Mouse (Mus musculus): Measurements from ENCODE around the gene Hspb2.

Hspb2 gene

DNA sequence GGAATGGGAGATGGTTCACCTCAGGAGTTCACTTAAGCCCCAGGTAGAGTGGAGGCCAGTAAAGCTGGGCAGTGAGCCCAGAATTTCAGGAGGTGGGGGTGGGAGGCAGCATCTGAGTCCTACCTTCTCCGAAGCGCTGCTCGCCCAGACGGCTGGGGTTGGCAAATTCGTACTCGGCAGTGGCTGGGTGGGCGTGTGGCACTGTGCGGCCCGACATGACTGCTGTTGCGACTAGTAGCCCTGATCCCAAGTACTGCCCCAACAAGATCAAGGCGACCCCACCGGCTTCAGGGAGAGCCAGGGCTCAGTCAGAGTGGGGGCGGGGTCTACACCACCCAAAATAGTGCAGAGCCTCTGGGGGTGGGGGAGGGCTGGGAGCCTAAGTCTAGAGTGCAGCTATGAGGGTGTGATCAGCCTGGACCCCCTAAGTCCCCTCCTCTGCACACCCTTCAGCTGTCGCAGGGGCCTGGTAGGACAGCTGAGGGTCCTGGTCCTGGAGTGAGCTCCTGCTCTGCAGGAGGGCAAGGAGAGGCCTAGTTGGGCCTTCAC is at the start of gene Hspb2:
Gene Hspb2 (minus strand): TSS at position 301 of the 549 bp plus-strand sequence.
- DNase-seq (ENCODE audit: low spot score): no peak

DNA sequence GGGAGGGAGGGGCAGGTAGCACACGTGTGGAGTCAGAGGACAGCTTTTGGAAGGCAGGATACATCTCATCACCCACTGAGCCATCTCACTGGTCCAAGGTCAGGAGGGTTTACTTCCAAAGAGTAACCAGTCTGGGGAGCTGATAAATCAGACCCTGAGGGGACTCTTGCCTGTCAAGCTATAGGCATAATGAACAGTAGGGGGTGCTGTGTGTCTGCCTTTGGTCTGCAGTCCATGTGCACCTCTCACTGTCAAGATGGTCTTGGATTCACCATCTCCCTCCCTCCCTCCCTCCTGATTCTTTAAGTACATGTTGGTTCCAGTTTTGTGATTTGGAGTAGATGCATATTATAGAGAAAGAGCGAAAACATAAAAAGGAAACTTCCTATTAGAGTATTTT is 48.8 kb upstream of the Hspb2 start:
- DNase-seq (ENCODE audit: low spot score): peak; percentile 40

DNA sequence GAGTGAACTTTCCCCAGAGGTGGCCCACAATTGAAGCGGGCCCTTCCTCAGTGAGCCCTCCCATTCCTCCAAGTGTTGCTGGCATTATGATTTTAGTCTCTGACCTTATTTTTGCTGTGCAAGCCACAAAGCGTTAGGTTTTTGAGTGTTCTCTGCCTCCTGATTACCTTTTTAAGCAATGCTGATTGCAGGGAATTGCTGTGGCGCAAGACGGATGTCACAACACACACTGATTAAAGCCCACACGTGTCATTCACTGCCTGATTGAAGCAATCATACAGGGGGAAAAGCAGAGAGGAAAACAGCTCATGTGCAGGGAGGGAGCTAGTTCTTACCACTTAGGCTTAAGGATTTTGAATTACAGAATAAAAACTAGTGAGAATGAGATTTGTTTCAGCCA is 46.2 kb upstream of the Hspb2 start:
- no peak for DNase-seq (ENCODE audit: low spot score)

DNA sequence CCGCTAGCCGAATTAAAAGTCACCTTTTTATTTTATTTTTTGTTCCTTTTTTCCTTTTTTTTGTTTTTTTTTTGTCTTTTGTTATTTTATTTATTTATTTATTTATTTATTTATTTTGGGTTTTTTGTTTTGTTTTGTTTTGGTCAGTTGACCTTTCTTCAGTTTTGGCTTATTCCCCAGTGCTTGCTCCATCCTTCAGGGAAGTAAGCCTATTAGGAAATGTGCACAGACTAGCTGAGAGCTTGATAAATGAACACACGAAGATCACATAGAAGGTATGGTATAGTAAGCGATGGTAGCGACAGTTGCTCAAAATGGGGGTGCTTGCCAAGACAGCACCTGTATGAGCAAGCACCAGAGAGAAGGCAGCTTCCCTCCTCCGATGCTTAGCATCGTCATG is 45.5 kb upstream of the Hspb2 start:
- DNase-seq (ENCODE audit: low spot score): no peak

DNA sequence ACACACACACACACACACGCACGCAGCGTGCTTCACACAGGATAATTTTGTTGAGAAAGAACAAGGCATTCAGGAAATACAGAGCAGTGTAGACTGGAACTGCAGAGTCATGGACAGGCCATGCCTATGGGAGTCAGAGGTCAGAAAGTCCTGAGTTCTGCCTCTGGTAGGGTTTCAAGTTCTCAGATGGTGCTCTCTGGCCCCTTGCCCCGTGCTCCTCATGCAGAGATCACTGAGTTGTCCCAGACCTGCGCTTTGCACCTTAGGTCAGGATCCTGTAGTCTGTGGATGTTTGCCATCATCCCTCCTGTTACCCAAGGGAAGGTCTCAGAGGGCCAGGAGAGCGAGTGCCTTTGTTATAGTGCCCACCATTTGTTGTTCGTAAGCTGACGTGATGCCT is 44.6 kb upstream of the Hspb2 start:
- DNase-seq (ENCODE audit: low spot score): no peak

DNA sequence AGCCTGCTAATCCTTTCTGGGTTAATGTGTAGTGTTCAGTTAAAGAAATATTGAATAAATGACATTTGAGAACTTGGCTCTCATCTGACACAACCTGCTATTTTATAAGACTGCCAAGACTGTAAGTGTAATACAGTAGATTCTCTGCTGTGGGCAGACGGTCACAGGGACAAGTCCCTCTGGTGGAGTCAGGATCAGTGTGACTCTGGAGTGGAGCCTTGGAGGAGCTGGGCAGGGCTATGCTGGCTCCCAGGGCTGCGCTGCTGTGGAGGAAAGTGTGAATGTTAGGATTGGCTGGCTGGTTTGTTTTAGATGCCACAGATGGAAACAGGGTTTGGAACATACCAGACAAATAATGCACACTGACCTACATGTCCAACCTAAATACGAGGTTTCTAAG is 43.1 kb upstream of the Hspb2 start:
- DNase-seq (ENCODE audit: low spot score): no peak

DNA sequence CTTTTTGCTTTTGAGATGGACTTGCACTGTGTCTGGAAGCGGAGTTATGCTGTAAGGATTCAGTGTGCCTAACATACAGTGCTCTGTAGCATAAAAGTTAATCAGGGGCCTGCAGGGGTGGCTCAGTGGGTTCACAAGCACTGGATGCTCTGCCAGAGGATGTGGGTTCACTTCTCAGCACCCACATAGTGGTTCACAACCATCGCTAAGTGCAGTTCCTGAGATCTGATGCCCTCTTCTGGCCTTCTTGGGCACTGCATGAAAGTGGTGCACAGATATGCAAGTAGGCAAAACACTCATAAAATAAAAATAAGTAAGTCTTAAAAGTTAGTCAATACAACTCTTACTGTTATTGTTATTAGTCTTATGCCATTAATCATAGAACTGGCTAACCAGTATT is 30.0 kb upstream of the Hspb2 start:
- peak; percentile 37 for DNase-seq (ENCODE audit: low spot score)

DNA sequence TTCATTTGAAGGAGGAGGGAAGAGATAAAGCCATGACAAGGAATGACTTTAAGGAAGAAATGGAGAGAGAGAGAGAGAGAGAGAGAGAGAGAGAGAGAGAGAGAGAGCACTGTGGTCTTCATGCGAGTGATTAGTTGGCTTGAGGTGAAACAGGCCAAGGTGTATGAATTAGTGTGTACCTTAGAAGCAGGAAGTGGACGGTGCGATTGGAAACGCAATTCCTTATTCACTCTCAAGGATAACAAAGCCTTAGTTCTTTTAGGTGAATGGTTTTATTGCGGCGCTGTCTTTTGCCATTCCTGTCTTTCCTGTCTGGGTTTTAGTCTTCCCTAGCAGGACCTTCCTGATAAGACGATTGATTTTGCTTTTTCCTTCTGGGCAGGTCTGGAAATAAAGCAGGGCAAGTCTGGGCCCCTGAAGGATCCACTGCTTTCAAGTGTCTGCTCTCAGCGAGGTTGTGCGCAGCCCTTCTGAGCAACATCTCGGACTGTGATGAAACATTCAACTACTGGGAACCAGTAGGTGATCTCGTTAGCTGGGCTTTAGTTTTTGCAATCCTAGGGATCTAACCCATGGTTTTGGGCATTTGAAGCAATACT is 24.1 kb upstream of the Hspb2 start:
- DNase-seq (ENCODE audit: low spot score): no peak

DNA sequence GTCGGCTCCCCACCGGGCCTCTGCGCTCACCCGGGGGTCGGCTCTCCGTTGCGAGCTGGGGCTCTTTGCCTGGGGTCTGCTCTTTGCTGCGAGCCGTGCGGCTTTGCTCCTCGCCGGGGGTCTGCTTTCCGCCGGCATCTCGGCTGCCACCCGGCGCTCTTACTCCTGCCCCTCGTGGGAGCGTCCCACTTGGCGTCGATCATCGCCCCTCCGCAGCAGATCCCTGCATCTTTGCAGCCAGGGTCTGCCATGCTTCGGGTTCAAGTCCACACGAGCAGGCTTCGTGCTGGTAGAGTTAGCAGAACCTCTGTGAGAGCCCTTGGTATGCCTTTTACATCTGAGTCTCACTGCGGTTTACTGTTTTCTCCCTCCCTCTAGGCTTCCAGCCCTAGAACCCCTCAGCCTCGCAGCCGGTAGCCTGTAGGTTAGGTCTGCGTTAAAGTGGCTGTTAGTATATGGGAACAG is 23.5 kb upstream of the Hspb2 start:
- peak; percentile 12 for DNase-seq (ENCODE audit: low spot score)

DNA sequence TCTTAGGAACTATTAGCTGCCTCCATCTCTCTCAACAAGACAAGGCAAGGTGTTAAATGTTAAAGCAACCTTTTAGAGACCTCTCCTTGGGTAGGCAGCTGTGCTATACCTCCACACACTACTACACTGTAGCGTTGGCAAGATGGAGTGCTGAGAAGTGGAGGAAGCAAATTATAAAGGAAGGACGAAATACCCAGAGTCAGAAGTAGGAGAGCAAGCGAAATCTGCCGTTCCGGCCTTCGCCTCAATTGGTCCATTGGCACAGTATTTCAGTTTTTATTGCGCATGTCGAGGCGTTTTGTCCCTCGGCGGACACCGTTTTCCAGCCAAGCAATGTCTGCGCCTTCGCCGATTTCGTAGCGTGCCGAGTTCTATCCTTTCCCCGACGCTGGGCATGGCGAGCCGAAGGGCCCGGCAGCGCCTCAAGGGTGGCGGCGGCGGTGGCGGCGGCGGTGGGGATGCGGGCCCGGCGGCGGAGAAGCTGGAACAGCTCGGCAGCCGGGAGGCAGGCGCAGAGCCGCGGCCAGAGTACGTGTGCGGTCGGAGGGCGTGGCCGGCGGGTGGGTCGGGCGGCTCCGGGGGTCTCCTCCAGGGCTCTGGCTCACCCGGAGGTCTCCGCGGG is 22.9 kb upstream of the Hspb2 start, which contains the start of the genes Alg9 and 1110032A03Rik:
Gene Alg9 (plus strand): TSS at position 29 of the 622 bp plus-strand sequence.
Gene 1110032A03Rik (minus strand): TSS at position 530 of the 622 bp plus-strand sequence.
- DNase-seq (ENCODE audit: low spot score): peak; percentile 81

DNA sequence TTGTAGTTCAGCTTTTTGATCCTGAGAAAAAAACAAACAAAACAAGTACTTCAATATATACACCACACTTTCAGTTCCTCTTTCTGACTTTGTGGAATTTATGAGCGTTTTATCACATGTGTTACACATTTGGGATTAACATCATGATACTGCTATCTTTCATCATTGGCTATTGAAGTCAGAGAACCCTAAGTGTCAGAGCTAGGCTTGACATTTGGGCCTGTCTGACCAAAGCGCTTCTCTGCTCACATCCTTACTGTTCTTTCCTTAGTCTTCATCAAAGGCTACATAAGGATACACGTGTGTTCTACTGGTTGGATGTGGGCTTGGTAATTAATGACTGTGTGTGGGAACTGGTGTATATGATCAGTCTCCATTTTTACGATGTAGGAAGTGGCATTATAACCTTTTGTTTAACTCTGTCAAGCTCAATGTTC is 21.9 kb upstream of the Hspb2 start:
- peak; percentile 11 for DNase-seq (ENCODE audit: low spot score)

DNA sequence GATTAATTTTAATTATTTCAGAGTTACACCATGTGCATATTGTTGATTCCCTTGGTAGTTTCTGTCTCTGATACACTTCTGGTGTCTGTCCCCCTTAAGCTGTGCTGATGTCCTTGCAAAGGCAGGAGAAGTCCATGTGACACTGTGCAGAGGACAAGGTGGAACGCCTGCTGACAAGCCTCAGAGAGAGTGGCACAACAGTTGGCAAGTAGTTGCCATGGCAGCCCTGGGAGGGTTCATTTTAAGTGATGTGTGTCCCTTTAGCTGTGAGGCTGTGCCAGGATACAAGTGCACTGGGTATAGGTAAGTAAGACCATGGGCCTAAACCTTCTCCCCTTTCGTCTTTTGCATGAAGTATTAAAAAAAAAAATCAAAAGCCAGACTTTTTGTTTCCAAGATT is 17.9 kb upstream of the Hspb2 start:
- DNase-seq (ENCODE audit: low spot score): no peak

DNA sequence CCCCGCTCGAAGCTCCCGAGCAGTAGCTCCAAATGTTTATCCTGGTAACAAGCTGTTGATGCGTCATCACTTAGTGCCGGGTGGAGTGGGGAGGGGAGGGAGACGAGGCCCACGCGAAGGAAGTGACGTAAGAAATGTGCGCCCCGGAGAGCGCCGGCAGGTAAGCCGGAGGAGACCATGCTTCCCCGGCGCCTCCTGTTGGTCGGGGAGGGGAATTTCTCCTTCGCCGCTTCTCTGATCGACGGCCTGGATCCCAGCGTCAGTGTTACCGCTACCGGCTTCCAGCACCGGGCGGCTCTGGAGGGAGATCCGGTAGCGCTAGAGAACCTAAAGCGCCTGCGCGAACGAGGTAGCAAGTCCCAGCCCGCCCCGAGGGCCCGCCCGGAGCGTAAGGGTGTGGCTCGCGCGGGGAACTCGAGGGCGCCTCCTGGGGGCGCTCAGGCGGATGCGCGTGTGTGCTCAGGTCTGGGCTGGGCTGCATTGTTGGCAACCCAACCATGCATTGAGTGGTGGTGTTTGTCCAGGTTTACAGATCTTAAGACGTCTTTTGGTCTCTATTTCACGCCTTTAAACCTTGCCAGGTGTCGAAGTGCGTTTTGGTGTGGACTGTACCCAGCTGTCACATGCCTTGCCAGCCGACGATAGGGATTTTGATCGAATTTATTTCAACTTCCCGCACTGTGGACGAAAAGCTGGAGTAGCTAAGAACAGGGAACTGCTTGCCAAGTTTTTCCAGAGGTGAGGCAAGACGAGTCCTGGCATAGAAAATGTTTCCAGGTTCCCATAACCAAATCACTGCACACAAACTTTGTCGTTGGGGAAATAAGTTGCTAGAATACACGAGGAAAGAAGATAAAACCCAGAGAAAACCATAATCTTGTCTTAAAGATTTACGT is 16.2 kb upstream of the Hspb2 start, which contains the start of gene Fdxacb1:
Gene Fdxacb1 (plus strand): TSS at position 130 of the 896 bp plus-strand sequence.
- peak; percentile 98 for DNase-seq (ENCODE audit: low spot score)

DNA sequence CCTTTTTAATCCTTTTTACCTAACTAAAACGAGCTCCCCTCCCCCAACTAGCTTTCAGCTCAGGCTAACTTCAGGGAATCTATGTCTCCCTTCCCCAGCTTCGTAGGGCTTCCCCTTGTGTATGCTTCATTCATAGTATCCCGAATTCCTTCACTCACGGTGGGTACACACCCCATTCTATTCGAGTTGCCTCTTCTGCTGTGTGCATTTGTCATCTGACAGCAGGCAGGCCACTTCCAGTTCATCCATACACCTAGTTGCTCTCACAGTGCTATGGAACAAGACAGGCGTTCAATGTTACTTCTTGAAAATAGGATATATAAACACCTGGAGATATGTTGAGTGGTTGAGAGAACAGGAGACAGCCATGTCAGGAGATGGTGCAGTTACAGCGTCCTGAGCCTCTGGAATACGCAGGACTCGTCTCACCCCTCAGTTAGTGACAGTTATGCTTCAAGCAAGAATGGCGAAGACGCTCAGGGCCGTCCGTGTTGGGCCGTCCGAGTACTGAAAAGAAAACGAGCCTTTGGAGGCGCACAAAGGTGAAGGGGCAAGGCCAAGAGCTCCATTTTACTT is 15.5 kb upstream of the Hspb2 start:
- no peak for DNase-seq (ENCODE audit: low spot score)

DNA sequence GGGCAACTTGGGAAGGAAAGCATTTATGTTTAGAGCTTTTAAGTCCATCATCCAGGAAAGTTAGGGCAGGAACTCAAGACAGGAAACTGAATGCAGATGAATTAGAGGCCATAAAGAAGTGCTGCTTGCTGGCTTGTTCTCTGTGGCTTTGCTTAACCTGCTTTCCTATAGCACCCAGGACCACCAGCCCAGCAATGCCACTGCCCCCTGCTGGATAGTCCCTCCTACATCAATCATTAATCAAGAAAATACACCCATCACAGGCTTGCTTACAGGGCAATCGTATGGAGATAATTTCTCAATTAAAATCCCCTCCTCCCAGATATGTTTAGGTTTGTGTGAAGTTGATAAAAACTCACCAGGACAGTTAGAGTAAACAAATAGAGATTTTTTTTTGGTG is 11.2 kb upstream of the Hspb2 start:
- no peak for DNase-seq (ENCODE audit: low spot score)

DNA sequence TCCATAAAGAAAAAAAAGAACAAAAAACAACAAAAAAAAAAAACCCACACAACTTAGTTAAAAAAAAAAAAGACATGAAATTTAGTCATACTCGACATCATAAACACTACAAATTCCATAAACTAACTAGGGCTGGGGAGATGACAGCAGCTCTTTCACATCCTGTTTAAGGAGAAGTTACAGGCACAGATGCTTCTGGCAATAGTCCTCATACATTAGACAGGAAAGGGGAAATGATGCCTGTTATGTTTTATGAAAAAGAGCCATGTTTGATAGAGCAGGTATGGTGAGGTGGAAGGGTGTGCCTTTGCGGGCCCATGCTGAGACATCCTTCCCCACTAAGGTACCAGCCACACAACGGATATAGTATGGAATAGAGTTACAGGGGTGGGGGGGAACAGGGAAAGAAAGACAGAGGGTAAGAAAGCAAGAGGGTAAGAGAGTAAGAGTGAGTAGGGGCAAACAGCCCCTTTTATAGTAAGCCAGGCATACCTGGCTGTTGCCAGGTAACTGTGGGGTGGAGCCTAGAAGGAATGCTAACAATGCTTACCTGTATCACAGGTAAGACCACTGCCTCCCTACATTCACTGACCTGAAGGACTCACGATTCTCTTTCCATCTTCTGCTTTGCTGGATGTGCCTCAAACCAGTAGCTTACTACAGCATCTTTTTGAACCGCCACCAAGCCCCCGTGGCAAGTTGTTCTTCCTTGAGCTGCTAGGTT is 9.5 kb upstream of the Hspb2 start:
- DNase-seq (ENCODE audit: low spot score): no peak

DNA sequence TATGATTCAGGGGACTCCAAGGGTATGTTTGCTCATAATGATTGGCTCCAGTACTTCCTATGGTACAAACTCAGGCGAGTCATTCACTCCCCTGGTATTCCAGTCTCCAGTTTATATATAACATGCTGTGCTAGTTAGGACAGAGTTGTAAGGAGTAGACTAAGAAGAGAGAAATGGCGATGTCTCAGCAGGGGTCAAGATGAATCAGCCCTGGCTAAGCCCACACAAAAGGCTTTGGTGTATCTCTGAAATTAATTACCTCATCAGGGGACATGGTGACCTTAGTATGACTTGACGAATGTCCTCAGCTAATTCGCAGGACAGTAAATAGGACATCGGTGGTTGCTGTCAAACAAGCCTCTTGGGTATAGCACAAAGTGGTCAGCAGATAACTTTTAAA is 4.6 kb upstream of the Hspb2 start:
- DNase-seq (ENCODE audit: low spot score): no peak

DNA sequence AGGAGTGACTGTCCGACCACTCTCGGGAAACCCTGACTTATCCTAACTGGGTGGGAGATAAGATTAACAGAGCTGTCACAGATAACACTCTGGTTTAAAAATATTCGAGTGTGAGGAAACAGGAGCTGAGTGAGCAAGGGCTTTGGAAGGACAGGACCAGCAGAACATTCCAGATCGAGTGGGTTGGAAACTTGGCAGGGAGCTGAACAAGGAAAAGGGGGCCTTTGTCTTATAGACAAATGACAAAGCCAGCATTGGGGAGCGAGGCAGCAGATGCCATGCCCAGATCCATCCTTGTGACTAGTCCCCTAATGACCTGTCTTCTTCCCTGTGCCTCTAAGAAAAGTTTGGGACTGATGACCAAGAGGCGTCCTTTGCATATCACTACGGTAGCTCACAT is 1.8 kb upstream of the Hspb2 start:
- DNase-seq (ENCODE audit: low spot score): no peak

DNA sequence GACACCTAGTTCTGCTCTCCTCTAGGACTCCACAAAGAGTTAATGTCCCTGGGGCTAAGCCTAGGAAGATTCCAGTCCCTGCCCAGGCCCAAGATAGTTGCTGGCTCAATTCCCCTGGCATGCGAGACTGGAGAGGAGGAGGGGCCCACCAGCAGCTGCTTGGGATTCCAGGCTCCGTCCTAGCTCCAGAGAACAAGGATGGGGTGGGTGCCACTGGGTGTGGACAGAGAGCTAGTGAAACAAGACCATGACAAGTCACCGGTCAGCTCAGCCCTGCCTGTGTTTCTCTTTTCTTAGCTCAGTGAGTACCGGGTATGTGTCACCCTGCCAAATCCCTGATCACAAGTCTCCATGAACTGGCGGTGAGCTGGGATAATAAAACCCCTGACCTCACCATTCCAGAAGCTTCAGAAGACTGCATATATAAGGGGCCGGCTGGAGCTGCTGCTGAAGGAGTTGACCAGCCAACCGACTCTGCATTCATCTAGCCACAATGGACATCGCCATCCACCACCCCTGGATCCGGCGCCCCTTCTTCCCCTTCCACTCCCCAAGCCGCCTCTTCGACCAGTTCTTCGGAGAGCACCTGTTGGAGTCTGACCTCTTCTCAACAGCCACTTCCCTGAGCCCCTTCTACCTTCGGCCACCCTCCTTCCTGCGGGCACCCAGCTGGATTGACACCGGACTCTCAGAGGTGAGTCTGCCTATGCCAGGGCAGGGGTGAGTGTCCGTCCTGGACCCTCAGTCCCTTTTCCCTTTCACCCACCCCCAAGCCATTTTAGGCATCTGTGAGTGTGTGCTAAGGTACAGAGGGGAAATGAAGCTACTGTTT is 846 bp upstream of the Hspb2 start:
- no peak for DNase-seq (ENCODE audit: low spot score)

DNA sequence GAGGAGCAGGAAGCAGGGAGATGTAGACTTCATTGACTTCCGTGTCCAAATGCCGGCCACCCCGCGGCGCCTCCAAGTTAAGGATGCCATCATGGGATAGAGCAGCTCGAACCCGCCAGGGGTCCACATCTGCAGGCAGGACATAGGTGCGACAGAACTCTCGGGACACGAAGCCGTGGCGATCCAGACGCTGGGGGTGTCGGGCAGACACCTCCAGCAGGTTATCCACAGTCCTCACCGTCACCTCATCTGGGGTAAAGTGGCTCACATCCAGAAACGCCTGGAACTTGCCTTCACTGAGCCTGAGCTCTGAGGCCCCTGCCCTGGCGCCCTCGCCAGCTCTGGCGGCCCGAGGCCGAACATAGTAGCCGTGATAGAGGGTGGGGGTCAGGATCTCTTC is 831 bp downstream of the Hspb2 start, which contains the start of gene Cryab:
Gene Cryab (plus strand): TSS at position 3 of the 400 bp plus-strand sequence.
- no peak for DNase-seq (ENCODE audit: low spot score)

All from spleen, adult 12 weeks (tissue).